Mouse (Mus musculus) kidney, adult 2 months (tissue): ENCODE measurements at regions not wholly inside any gene's neighbourhood (a gene's known extent, or its start where the extent isn't known, plus 50 kb on each side); places are given as distances from the start of the nearest gene placed in this dataset.
A peak's percentile ranks its signal among the peaks of the same experiment; 100 is the strongest.

ENCODE experiments used
- DNase-seq: peaks from one replicate; pipeline ENCODE4 v3.0.0; 2021
- H3K27ac ChIP-seq: fragments of 200-500 bp; 2 replicates; pipeline ENCODE4 v1.5.1; 2012; ENCODE audit warnings: low read depth, low read length, control low read depth, inconsistent platforms; ENCODE audit not compliant: insufficient read depth
- H3K27me3 ChIP-seq: fragments of 200-500 bp; replicated peaks from 2 replicates; pipeline ENCODE4 v1.6.1; 2012; ENCODE audit warnings: mild to moderate bottlenecking, moderate library complexity, low read length, inconsistent platforms; ENCODE audit not compliant: control insufficient read depth, insufficient read depth
- H3K36me3 ChIP-seq: fragments of 200-500 bp; 2 replicates; pipeline ENCODE4 v1.6.1; 2012; ENCODE audit warnings: mild to moderate bottlenecking, moderate library complexity, low read length, inconsistent platforms; ENCODE audit not compliant: control insufficient read depth, insufficient read depth
- H3K4me1 ChIP-seq: fragments of 200-500 bp; 2 replicates; pipeline ENCODE4 v1.6.1; 2011; ENCODE audit warnings: low read length; ENCODE audit not compliant: control insufficient read depth, insufficient read depth
- H3K4me3 ChIP-seq: fragments of 200-500 bp; 2 replicates; pipeline ENCODE4 v1.5.1; 2011; ENCODE audit warnings: mild to moderate bottlenecking, low read depth, low read length, control low read depth; ENCODE audit not compliant: insufficient read depth
- CTCF ChIP-seq: fragments of 200-500 bp; conservative IDR thresholded peaks from 2 replicates; pipeline ENCODE4 v1.5.1; 2011; ENCODE audit warnings: low read depth, mild to moderate bottlenecking, control low read depth, low read length, moderate library complexity, mixed read lengths; ENCODE audit not compliant: insufficient read depth, insufficient read length
- POLR2A ChIP-seq: fragments of 200-500 bp; IDR thresholded peaks from one replicate; pipeline ENCODE4 v1.6.1; 2011; ENCODE audit warnings: low read depth, low read length, control low read depth
- WGBS: fragments of 180-500 bp; shearing (Covaris S2); methylation state at CpG from one replicate; pipeline ENCODE4 v1.1.7; 2018; 5-methylcytosine and 5-hydroxymethylcytosine counted together

DNA sequence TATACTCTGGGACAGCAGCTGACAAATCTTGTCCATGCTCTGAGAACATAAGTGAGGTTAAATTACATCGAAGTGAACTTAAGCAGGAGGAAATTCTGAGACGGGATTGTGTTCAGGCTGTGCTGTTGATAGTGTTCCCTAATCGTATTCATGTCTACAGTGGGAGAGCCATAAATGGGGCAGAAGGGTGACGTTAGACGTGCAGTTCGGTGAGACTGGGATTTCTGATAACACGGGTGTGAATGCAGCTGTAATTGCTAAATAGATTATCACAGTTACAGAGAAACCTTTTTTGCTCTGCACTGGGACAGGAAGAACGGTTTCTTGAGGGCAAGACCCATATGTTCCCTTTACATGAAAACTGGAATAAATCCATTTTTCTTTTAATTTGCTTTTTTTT is 88.9 kb downstream of the Gm13691 start:
- H3K4me1 ChIP-seq: no peaks in the 10 kb centered on the region
- TF ChIP-seq CTCF (no peak), POLR2A (no peak)
- no peak for DNase-seq
- 44% methylated on average over 8 of the region's 8 CpGs for WGBS
- no peaks in the 10 kb centered on the region for H3K36me3 ChIP-seq
- H3K27me3 ChIP-seq: no peaks in the 10 kb centered on the region
- no peak overlapping the region for H3K4me3 ChIP-seq
- H3K27ac ChIP-seq: no peak overlapping the region

DNA sequence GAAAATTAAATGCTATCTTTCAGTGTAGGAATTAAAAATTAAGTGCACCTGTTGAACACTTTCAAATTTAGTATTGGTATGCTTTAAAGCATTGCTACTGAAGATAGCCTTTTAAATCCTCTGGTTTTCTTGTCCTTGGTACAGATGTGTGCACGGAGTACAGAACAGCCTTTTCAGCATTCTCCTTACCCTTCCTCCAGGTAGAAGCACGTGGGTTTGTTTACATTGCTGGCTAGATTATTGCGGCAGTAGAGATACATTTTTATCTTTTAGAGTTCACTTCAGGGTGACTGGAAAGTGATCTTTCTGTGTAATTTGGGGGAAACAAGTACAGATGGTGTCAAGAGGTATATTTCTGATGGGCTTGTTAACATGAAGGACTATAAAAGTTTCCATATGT is 89.9 kb downstream of the Gm13691 start:
- Histone ChIP-seq H3K36me3 (no peaks in the 10 kb centered on the region), H3K27me3 (no peaks in the 10 kb centered on the region), H3K27ac (no peak overlapping the region), H3K4me3 (no peak overlapping the region), H3K4me1 (no peaks in the 10 kb centered on the region)
- no peak for TF ChIP-seq POLR2A
- TF ChIP-seq CTCF: no peak
- WGBS: 51% methylated on average over 3 of the region's 3 CpGs
- no peak for DNase-seq

DNA sequence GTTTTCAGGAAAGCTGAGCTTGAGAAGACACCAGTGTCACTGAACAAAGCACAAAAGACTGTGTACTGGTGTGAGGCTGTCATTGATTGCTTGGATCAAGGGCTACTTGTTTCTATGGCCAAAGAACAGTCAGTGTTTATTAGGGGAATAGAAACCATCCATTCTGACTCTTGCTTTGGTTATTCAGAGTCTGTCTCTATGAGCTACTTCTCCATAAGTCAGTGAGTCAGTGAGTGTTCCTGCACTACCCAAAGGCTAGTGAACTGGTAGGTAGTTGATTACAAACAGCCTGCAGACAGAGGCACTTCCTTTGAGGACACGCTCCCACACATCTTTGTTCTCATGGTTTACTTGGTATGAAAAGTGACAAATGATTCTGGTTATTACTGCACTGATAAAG is 104.4 kb downstream of the Gm13691 start:
- Histone ChIP-seq H3K36me3 (no peaks in the 10 kb centered on the region), H3K27me3 (no peaks in the 10 kb centered on the region), H3K4me1 (no peaks in the 10 kb centered on the region), H3K27ac (no peak overlapping the region), H3K4me3 (no peak overlapping the region)
- TF ChIP-seq POLR2A: no peak
- TF ChIP-seq CTCF: no peak
- DNase-seq: no peak
- 86% methylated on average over 1 of the region's 1 CpGs for WGBS

DNA sequence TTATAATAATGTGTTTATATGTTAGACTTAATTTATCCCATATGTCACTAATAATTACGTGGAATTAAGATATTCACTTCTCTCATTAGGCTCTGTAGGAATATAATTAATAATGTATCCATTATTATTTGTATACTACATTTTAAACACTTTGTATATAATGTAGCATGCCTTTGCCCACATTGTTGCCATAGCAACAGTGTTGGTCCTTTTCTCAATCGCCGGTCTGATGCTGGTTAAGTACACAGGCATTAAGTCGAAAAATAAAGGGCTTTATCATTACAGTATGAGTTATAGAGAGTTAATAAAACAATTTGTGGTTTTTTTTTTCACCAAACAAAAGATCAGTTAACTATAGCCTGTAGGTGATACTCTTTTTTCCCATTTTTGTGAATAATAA is 108.4 kb downstream of the Gm13691 start:
- no peaks in the 10 kb centered on the region for H3K36me3 ChIP-seq
- 86% methylated on average over 4 of the region's 4 CpGs for WGBS

DNA sequence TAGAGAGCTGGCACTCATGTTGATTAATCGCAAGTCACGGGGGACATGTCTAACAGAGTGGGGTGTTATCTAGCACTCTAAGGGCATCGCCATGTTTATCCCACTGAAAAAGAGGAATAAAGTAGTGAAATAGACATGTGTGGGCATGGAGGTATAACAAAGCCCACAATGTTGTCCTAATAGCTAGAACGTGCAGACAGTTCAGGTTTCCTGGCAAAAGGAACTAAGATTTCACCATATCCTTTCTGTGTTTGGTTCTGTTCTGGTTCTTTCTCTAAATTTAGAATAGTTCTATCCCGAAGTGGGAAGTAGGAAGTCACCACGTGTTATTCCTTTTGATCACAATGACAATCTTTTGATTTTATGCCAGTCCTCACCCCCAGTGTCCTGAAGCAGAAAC is 123.2 kb downstream of the Gm13691 start:
- H3K4me3 ChIP-seq: no peak overlapping the region
- 68% methylated on average over 6 of the region's 6 CpGs for WGBS
- TF ChIP-seq POLR2A (no peak), CTCF (no peak)
- no peaks in the 10 kb centered on the region for H3K4me1 ChIP-seq
- H3K36me3 ChIP-seq: no peaks in the 10 kb centered on the region
- H3K27ac ChIP-seq: no peak overlapping the region; the same call in 1 of the 2 replicates
- DNase-seq: peak; percentile 51
- no peaks in the 10 kb centered on the region for H3K27me3 ChIP-seq

More for the DNA sequence above, 108.4 kb downstream of the Gm13691 start:
- H3K4me3 ChIP-seq: no peak overlapping the region
- H3K27me3 ChIP-seq: no peaks in the 10 kb centered on the region
- TF ChIP-seq CTCF (no peak), POLR2A (no peak)
- H3K4me1 ChIP-seq: no peaks in the 10 kb centered on the region
- no peak for DNase-seq
- no peak overlapping the region for H3K27ac ChIP-seq

DNA sequence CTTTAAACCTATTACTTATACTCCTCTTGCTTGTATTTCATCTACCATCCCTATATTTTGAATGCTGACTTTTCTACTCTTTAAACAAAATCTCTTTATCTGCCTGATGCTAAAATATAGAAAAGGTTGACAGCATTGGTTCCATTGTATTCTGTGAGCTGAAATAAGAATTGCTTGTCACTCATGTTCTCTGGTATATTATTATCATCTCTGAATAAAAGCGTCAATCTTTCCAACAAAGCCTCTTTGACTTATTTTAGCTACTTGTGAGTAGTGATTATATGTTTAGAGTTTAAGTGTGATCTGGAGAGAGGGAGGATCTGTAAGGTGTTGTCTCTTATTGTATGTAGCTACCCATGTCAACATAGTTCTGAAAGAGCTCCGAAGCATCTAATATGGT is 129.5 kb downstream of the Gm13691 start:
- Histone ChIP-seq H3K36me3 (no peaks in the 10 kb centered on the region), H3K27ac (no peak overlapping the region), H3K4me3 (no peak overlapping the region), H3K27me3 (no peaks in the 10 kb centered on the region), H3K4me1 (no peaks in the 10 kb centered on the region)
- DNase-seq: no peak
- no peak for TF ChIP-seq POLR2A
- TF ChIP-seq CTCF: no peak
- 93% methylated on average over 2 of the region's 2 CpGs for WGBS

DNA sequence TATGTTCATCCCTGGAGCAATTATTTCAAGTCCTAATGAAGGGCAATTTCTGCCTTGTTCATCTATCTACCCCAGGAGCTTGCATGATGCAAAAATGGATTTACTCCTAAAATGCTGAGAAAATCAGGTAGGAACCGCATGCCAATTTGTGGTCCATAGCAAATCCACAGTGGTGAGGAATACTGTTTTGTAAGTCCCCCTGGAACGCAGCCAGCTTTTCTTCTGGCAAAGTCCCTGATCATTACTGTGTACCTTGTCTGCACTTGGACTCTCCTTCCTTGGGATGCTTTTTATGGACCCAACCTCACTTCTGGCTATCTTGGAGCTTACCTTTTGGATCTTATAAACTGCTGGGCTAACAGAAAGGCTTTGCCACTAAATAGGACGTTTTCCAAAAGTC is 137.2 kb downstream of the Gm13691 start:
- H3K27me3 ChIP-seq: no peaks in the 10 kb centered on the region
- WGBS: 80% methylated on average over 3 of the region's 3 CpGs
- no peak for DNase-seq

DNA sequence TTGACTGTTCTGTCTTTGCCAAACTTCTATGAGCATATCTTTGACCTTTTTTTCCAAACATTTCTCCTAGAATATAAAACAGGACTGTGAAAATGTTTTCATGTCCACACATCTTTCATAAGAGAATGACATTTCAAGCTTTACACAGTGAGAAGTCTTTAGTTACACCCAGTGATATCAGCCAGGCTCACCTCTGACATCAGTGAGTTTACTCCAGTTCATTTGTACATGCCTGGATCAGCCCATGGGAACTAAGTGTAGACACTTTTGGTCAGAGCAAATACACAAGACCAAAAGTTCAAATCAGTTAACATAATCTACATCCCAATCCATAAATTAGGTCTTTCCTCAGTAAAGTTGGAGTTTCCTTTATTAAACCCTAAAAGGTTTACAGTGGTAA is 171.4 kb downstream of the Gm13691 start:
- no peak for DNase-seq
- no peaks in the 10 kb centered on the region for H3K4me1 ChIP-seq
- TF ChIP-seq CTCF: no peak
- TF ChIP-seq POLR2A: no peak
- H3K36me3 ChIP-seq: no peaks in the 10 kb centered on the region
- no peaks in the 10 kb centered on the region for H3K27me3 ChIP-seq
- H3K27ac ChIP-seq: no peak overlapping the region
- no peak overlapping the region for H3K4me3 ChIP-seq

More for the DNA sequence above, 137.2 kb downstream of the Gm13691 start:
- no peak overlapping the region for H3K27ac ChIP-seq
- H3K36me3 ChIP-seq: no peaks in the 10 kb centered on the region
- H3K4me3 ChIP-seq: no peak overlapping the region
- no peaks in the 10 kb centered on the region for H3K4me1 ChIP-seq
- no peak for TF ChIP-seq CTCF
- TF ChIP-seq POLR2A: no peak

DNA sequence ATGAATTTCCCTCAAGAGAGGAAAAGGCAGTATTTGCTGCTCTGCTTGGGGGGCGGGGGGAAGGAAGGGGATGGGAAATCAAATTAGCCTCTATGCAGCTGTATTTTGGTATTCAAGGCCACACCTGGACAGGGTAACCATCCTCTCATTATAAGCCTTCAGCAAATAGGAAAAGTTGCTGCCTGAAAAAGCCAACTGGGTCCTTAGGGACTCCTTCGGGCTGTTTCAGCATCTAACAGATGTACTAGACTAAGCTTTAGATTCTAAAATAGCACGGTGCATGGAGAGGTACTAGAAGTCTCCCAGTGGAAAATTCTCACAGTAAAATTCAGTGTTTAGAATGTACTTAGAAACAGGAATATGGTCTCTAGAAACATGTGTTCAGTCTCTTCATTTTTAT is 183.1 kb downstream of the Gm13691 start:
- TF ChIP-seq POLR2A (no peak), CTCF (no peak)
- no peaks in the 10 kb centered on the region for H3K36me3 ChIP-seq
- H3K27ac ChIP-seq: no peak overlapping the region
- no peak overlapping the region for H3K4me3 ChIP-seq
- DNase-seq: no peak
- 83% methylated on average over 3 of the region's 3 CpGs for WGBS
- no peaks in the 10 kb centered on the region for H3K4me1 ChIP-seq
- H3K27me3 ChIP-seq: no peaks in the 10 kb centered on the region
